Mouse (Mus musculus) kidney, adult 2 months (tissue): Measurements from ENCODE around the gene Acsf2. TPM values are rescaled to one million over a fixed set of nuclear protein-coding genes. Genes with fewer than 3 reads are reported as not detected.

ENCODE experiments used
- DNase-seq: peaks from one replicate; pipeline ENCODE4 v3.0.0; 2021
- H3K27ac ChIP-seq: fragments of 200-500 bp; 2 replicates; pipeline ENCODE4 v1.5.1; 2012; ENCODE audit warnings: low read depth, low read length, control low read depth, inconsistent platforms; ENCODE audit not compliant: insufficient read depth
- H3K27me3 ChIP-seq: fragments of 200-500 bp; replicated peaks from 2 replicates; pipeline ENCODE4 v1.6.1; 2012; ENCODE audit warnings: mild to moderate bottlenecking, moderate library complexity, low read length, inconsistent platforms; ENCODE audit not compliant: control insufficient read depth, insufficient read depth
- H3K36me3 ChIP-seq: fragments of 200-500 bp; 2 replicates; pipeline ENCODE4 v1.6.1; 2012; ENCODE audit warnings: mild to moderate bottlenecking, moderate library complexity, low read length, inconsistent platforms; ENCODE audit not compliant: control insufficient read depth, insufficient read depth
- H3K4me1 ChIP-seq: fragments of 200-500 bp; 2 replicates; pipeline ENCODE4 v1.6.1; 2011; ENCODE audit warnings: low read length; ENCODE audit not compliant: control insufficient read depth, insufficient read depth
- H3K4me3 ChIP-seq: fragments of 200-500 bp; 2 replicates; pipeline ENCODE4 v1.5.1; 2011; ENCODE audit warnings: mild to moderate bottlenecking, low read depth, low read length, control low read depth; ENCODE audit not compliant: insufficient read depth
- CTCF ChIP-seq: fragments of 200-500 bp; conservative IDR thresholded peaks from 2 replicates; pipeline ENCODE4 v1.5.1; 2011; ENCODE audit warnings: low read depth, mild to moderate bottlenecking, control low read depth, low read length, moderate library complexity, mixed read lengths; ENCODE audit not compliant: insufficient read depth, insufficient read length
- POLR2A ChIP-seq: fragments of 200-500 bp; IDR thresholded peaks from one replicate; pipeline ENCODE4 v1.6.1; 2011; ENCODE audit warnings: low read depth, low read length, control low read depth
- WGBS: fragments of 180-500 bp; shearing (Covaris S2); methylation state at CpG from one replicate; pipeline ENCODE4 v1.1.7; 2018; 5-methylcytosine and 5-hydroxymethylcytosine counted together
- polyA plus RNA-seq: library from polyadenylated mRNA; depleted of rRNA; stranded (reverse); fragments of >200 nt; gene quantifications from 2 replicates; pipeline ENCODE4 v1.2.3, GENCODE M21; 2012; rRNA removed

Acsf2 gene
- polyA plus RNA-seq, 1 experiment: 36.2 TPM

GRCm38 (mm10) chr11:94528879-94529278 lies 72.8 kb downstream of the Acsf2 start:
- no peak for DNase-seq
- no peak for TF ChIP-seq CTCF
- no peak for TF ChIP-seq POLR2A
- 70% methylated on average over 3 of the region's 3 CpGs for WGBS
- Histone ChIP-seq H3K4me1 (no peaks in the 10 kb centered on the region), H3K36me3 (no peaks in the 10 kb centered on the region), H3K4me3 (no peak overlapping the region), H3K27ac (no peak overlapping the region), H3K27me3 (no peaks in the 10 kb centered on the region)

GRCm38 (mm10) chr11:94526171-94526879 lies 75.3 kb downstream of the Acsf2 start:
- no peaks in the 10 kb centered on the region for H3K36me3 ChIP-seq
- H3K27ac ChIP-seq: no peak overlapping the region
- H3K27me3 ChIP-seq: no peaks in the 10 kb centered on the region
- no peak for DNase-seq
- no peaks in the 10 kb centered on the region; the same call in 1 of the 2 replicates for H3K4me1 ChIP-seq
- no peak overlapping the region for H3K4me3 ChIP-seq
- TF ChIP-seq POLR2A (no peak), CTCF (no peak)
- 59% methylated on average over 9 of the region's 9 CpGs for WGBS

GRCm38 (mm10) chr11:94521219-94521843 lies 80.3 kb downstream of the Acsf2 start, which contains the start of gene Mycbpap:
TSS of gene Mycbpap (minus strand) at chr11:94521742.
- no peak for TF ChIP-seq POLR2A
- TF ChIP-seq CTCF: no peak
- peak; percentile 72 for DNase-seq
- Histone ChIP-seq H3K27ac (peak within 1 kb of the TSS; percentile 69), H3K4me1 (no peaks in the 10 kb centered on the region; the same call in 1 of the 2 replicates), H3K36me3 (no peaks in the 10 kb centered on the region), H3K4me3 (peak within 1 kb of the TSS; percentile 53), H3K27me3 (no peaks in the 10 kb centered on the region)
- WGBS: 2% methylated on average over 42 of the region's 42 CpGs

GRCm38 (mm10) chr11:94513452-94513851 lies 88.2 kb downstream of the Acsf2 start:
- no peak for TF ChIP-seq POLR2A
- TF ChIP-seq CTCF: no peak
- H3K36me3 ChIP-seq: no peaks in the 10 kb centered on the region
- DNase-seq: no peak
- WGBS: 56% methylated on average over 9 of the region's 9 CpGs
- H3K4me1 ChIP-seq: no peaks in the 10 kb centered on the region; the same call in 1 of the 2 replicates
- H3K27ac ChIP-seq: no peak overlapping the region
- no peaks in the 10 kb centered on the region for H3K27me3 ChIP-seq
- no peak overlapping the region for H3K4me3 ChIP-seq

- TF ChIP-seq CTCF (no peak), POLR2A (no peak)
- H3K27me3 ChIP-seq: no peaks in the 10 kb centered on the region
- 58% methylated on average over 10 of the region's 10 CpGs for WGBS
- H3K36me3 ChIP-seq: no peaks in the 10 kb centered on the region
- H3K27ac ChIP-seq: peak overlapping the region; percentile 10; the same call in 1 of the 2 replicates
- H3K4me1 ChIP-seq: no peaks in the 10 kb centered on the region; the same call in 1 of the 2 replicates
- H3K4me3 ChIP-seq: no peak overlapping the region
- peak; percentile 61 for DNase-seq
Observed at GRCm38 (mm10) chr11:94508976-94509375, 92.7 kb downstream of the Acsf2 start.

Other genes starting within 250 kb of the Acsf2 start
- gene Abcc3, start 208.9 kb downstream of the Acsf2 start, polyA plus RNA-seq: 43.8 and 51.7 TPM in 2 replicates
- 7.6 and 10.2 TPM in 2 replicates for gene Cacna1g, start 127.7 kb downstream of the Acsf2 start, polyA plus RNA-seq
- 1.1 TPM in 2 replicates for gene Spata20, start 115.7 kb downstream of the Acsf2 start, polyA plus RNA-seq
- gene Epn3, start 101.9 kb downstream of the Acsf2 start, polyA plus RNA-seq: 35.6 and 36.4 TPM in 2 replicates
- 5.0 TPM in 2 replicates for gene Mycbpap, start 80.1 kb downstream of the Acsf2 start, polyA plus RNA-seq
- 8.6 and 10.1 TPM in 2 replicates for gene Rsad1, start 52.6 kb downstream of the Acsf2 start, polyA plus RNA-seq
- gene Chad, start 36.8 kb downstream of the Acsf2 start, polyA plus RNA-seq: 0.10 and 0.22 TPM in 2 replicates
- 43.4 and 43.6 TPM in 2 replicates for gene Lrrc59, start 27.9 kb upstream of the Acsf2 start, polyA plus RNA-seq
- gene Mrpl27, start 51.9 kb upstream of the Acsf2 start, polyA plus RNA-seq: 92.0 and 121 TPM in 2 replicates
- 0.13 and 0.22 TPM in 2 replicates for gene Eme1, start 52.1 kb upstream of the Acsf2 start, polyA plus RNA-seq
- 21.3 and 26.6 TPM in 2 replicates for gene Xylt2, start 75.6 kb upstream of the Acsf2 start, polyA plus RNA-seq
- gene Gm11541, start 102.6 kb upstream of the Acsf2 start, polyA plus RNA-seq: not detected in 2 replicates
- gene Cdc34b, start 139.9 kb upstream of the Acsf2 start, polyA plus RNA-seq: 0.08 and 0.16 TPM in 2 replicates
- not detected in 2 replicates for gene Tmem92, start 180.8 kb upstream of the Acsf2 start, polyA plus RNA-seq